Mouse (Mus musculus): ENCODE measurements around the gene Adgrv1.

Adgrv1 gene

GRCm38 (mm10) chr13:81050911-81051310 lies 582.0 kb downstream of the Adgrv1 start:
- no peak for DNase-seq (ENCODE audit: low spot score in 2 of 2)

GRCm38 (mm10) chr13:81045345-81045744 lies 587.6 kb downstream of the Adgrv1 start:
- no peak for DNase-seq (ENCODE audit: low spot score in 2 of 2)

All from urinary bladder, adult 18-20 months (tissue).